Mouse (Mus musculus) thymus, adult 2 months (tissue): ENCODE measurements around the gene Chrm5.

Experiments
- CTCF ChIP-seq: fragments of 200-500 bp; IDR thresholded peaks from 2 replicates; pipeline ENCODE4 v1.5.1; 2012; ENCODE audit warnings: mild to moderate bottlenecking, control low read depth, low read length, moderate library complexity, borderline replicate concordance; ENCODE audit not compliant: control insufficient read depth, poor library complexity, insufficient read depth; ENCODE audit errors: extremely low read depth
- POLR2A ChIP-seq: fragments of 200-500 bp; IDR thresholded peaks from 2 replicates; pipeline ENCODE4 v1.6.1; 2012; ENCODE audit warnings: mild to moderate bottlenecking, low read length, control low read depth, moderate library complexity; ENCODE audit not compliant: control insufficient read depth, poor library complexity, insufficient read depth; ENCODE audit errors: extremely low read depth

GRCm38 (mm10) chr2:112432523-112432922 is 48.0 kb downstream of the Chrm5 start:
- TF ChIP-seq CTCF (no peak), POLR2A (no peak)
